Mouse (Mus musculus): ENCODE results near the gene Anks1b.

DNA sequence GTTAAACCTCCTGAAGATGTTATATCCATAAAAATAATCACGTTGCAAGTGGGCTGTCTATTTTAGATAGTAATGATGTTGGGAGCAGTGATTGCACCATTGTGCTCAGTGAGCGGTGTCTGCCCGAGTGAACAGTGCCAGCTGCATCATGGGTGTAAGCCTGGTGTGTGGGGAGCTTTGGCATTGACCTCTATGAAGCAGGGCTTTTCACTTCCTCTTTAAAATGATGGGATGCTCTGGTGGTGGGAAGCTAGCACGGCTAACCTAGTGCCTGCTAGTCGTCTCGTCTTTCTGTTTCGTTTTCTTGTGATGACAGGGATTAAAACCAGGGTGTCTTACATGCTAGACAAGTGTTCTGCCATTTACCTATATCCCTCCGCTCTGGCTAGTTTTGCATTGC lies 10.3 kb downstream of the Anks1b start:
- TF ChIP-seq ZMIZ1 (IDR thresholded peaks at IDR 0.05; ENCODE audit: low read depth, low read length): no peak
- TF ChIP-seq GATA1 (IDR thresholded peaks at IDR 0.05; ENCODE audit: low read depth, low read length): no peak
- no peak for TF ChIP-seq CTCF (IDR thresholded peaks at IDR 0.05 in 2 of 3, conservative IDR thresholded peaks at IDR 0.05 in 1 of 3; ENCODE audit: control insufficient read depth in 1 of 3, insufficient read depth in 1 of 3, low read depth in 2 of 3, low read length in 3 of 3, poor library complexity in 1 of 3, severe bottlenecking in 1 of 3)
- TF ChIP-seq POLR2AphosphoS2 (IDR thresholded peaks at IDR 0.05; ENCODE audit: low read length): no peak
- TF ChIP-seq USF1 (IDR thresholded peaks at IDR 0.05; ENCODE audit: low read depth, low read length): no peak
